Mouse (Mus musculus) erythroblast, embryonic 14.5 days (primary cell): ENCODE data around the gene Kidins220. TPM values are rescaled to one million over a fixed set of nuclear protein-coding genes. Genes with fewer than 3 reads are reported as not detected.

Experiments used
- H3K27me3 ChIP-seq: 2 replicates; pipeline ENCODE4 v1.6.1; 2012; ENCODE audit warnings: inconsistent platforms; ENCODE audit not compliant: control insufficient read depth
- H3K36me3 ChIP-seq: 2 replicates; pipeline ENCODE4 v1.6.1; 2012; ENCODE audit warnings: mild to moderate bottlenecking, inconsistent platforms; ENCODE audit not compliant: control insufficient read depth
- H3K4me1 ChIP-seq: 2 replicates; pipeline ENCODE4 v1.6.1; 2012; ENCODE audit warnings: inconsistent platforms; ENCODE audit not compliant: control insufficient read depth
- H3K4me3 ChIP-seq: replicated peaks from 2 replicates; pipeline ENCODE3; 2012; ENCODE audit warnings: moderate library complexity, mild to moderate bottlenecking, inconsistent platforms
- H3K9me3 ChIP-seq: 2 replicates; pipeline ENCODE4 v1.6.1; 2012; ENCODE audit warnings: low read length, inconsistent platforms, mixed read lengths; ENCODE audit not compliant: control insufficient read depth
- GATA1 ChIP-seq: IDR thresholded peaks from 2 replicates; pipeline ENCODE4 v1.6.1; 2012; ENCODE audit warnings: low read length, inconsistent platforms, mixed read lengths
- TAL1 ChIP-seq: IDR thresholded peaks from 3 replicates; pipeline ENCODE4 v1.6.1; 2012; ENCODE audit warnings: low read length, inconsistent platforms, mixed read lengths
- polyA plus RNA-seq: library from polyadenylated mRNA; stranded (reverse); fragments of >175 nt; gene quantifications from 2 replicates; pipeline ENCODE4 v1.2.3, GENCODE M21; 2012

Kidins220 gene
- polyA plus RNA-seq, 1 experiment, result 0.32 TPM

- no peaks in the 10 kb centered on the region for H3K27me3 ChIP-seq
- peaks cover 26% of the 10 kb centered on the region for H3K36me3 ChIP-seq
- no peak overlapping the region for H3K4me3 ChIP-seq
- H3K4me1 ChIP-seq, result no peaks in the 10 kb centered on the region
- no peaks in the 10 kb centered on the region for H3K9me3 ChIP-seq
- TF ChIP-seq TAL1 (no peak), GATA1 (no peak)
These were observed 86.2 kb downstream of the Kidins220 start for GRCm38 (mm10) chr12:25060901-25061300.

DNA sequence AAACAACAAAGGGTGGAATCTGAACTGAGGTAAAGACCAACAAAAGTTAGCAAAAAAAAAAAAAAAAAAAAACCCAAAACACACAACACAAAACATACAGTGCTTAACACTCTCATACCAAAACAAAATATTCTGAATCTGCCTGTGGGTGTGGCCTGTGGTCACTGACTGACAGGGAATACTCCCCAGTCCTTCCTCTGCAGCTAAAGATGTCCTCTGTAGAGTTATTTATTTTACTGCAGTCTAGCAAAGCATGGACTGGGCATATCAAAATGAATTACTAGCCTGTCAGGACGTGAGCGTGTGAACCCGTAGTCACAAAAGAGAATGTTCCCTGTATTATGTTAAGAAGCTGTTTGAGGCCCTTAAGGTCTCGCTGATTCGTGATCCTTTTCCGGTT is 87.5 kb downstream of the Kidins220 start:
- Histone ChIP-seq H3K4me1 (no peaks in the 10 kb centered on the region), H3K27me3 (no peaks in the 10 kb centered on the region), H3K36me3 (peaks cover 17% of the 10 kb centered on the region), H3K4me3 (no peak overlapping the region), H3K9me3 (no peaks in the 10 kb centered on the region)
- TF ChIP-seq TAL1 (no peak), GATA1 (no peak)

GRCm38 (mm10) chr12:25073374-25073773 is 98.6 kb downstream of the Kidins220 start:
- no peaks in the 10 kb centered on the region for H3K27me3 ChIP-seq
- no peaks in the 10 kb centered on the region for H3K9me3 ChIP-seq
- no peak overlapping the region for H3K4me3 ChIP-seq
- H3K4me1 ChIP-seq, result no peaks in the 10 kb centered on the region
- H3K36me3 ChIP-seq, result no peaks in the 10 kb centered on the region
- TF ChIP-seq TAL1 (no peak), GATA1 (no peak)

GRCm38 (mm10) chr12:25074344-25074743 is 99.6 kb downstream of the Kidins220 start:
- Histone ChIP-seq H3K9me3 (no peaks in the 10 kb centered on the region), H3K4me3 (no peak overlapping the region), H3K4me1 (no peaks in the 10 kb centered on the region), H3K36me3 (no peaks in the 10 kb centered on the region), H3K27me3 (no peaks in the 10 kb centered on the region)
- TF ChIP-seq TAL1 (no peak), GATA1 (no peak)

DNA sequence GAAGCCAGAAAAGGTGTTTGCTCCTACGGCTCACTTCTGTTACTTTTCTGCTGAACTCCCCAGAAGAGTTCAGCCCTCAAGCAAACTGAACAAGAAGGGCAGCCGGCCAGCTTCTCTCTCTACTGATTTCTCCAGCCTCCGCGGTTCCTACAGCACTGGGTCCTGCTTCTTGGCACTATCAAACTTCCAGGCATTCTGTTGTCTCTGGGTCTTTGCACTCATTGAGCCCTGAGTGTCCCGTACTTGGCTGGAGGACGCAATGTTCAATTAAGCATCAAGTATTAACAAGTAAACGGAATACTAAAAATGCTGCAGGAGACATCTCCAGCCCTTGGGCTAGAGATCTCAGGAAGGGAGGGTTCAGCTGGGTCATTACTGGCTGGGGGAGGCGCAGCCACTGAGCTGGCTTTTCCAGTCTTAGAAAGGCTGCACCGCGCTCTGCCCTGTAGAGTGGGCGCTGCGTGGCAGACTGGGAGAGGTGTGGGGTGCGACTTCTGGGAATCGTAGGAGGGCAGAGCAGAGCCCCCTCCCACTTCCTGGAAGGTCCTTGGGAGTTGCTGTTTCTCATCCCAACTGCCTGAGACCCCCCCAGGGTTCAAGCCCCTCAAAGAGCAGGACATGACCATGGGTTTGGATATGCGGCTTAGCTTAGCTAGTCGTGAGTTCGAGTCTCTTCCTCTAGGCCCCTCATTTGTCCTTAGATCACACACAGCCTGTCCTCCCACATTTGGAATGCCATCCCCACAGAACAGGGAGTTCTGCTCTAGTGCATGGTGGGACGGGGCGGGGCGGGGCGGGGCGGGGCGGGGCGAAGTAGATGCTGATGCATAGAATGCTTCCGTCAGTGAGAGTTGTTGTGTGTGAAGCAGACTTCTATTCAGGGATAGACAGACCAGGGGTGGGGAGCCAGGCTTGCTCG is 108.8 kb downstream of the Kidins220 start:
- no peaks in the 10 kb centered on the region for H3K9me3 ChIP-seq
- H3K4me1 ChIP-seq, result peaks cover 6% of the 10 kb centered on the region; the same call in 1 of the 2 replicates
- H3K36me3 ChIP-seq, result no peaks in the 10 kb centered on the region
- peaks cover 4% of the 10 kb centered on the region for H3K27me3 ChIP-seq
- no peak overlapping the region for H3K4me3 ChIP-seq
- no peak for TF ChIP-seq GATA1
- TF ChIP-seq TAL1, result no peak

- Histone ChIP-seq H3K9me3 (no peaks in the 10 kb centered on the region), H3K36me3 (no peaks in the 10 kb centered on the region), H3K4me1 (peaks cover 6% of the 10 kb centered on the region; the same call in 1 of the 2 replicates), H3K4me3 (no peak overlapping the region), H3K27me3 (peaks cover 5% of the 10 kb centered on the region)
- TF ChIP-seq GATA1, result no peak
- no peak for TF ChIP-seq TAL1
These were observed 112.2 kb downstream of the Kidins220 start for GRCm38 (mm10) chr12:25086966-25087365.

DNA sequence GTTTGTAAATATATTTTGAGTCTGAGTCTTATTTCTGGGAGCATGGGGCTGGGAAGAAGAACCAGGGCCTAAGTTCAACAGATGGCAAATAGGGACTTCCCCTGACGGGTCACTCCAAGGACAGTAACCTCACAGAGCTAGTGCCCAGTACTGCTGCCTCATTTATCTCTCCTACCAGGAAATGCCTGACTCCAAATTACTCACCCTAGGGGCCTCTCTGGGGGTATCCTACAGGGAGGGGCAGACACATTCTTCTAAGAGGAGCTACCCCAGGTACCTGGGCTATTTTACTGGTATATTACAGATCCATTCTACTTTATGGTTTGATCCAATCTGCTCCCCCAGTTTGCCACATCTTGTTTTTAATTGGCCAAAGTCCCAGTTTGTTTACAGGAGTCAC is 114.7 kb downstream of the Kidins220 start:
- Histone ChIP-seq H3K4me1 (no peaks in the 10 kb centered on the region; the same call in 1 of the 2 replicates), H3K4me3 (no peak overlapping the region), H3K27me3 (peaks cover 26% of the 10 kb centered on the region), H3K9me3 (no peaks in the 10 kb centered on the region), H3K36me3 (no peaks in the 10 kb centered on the region)
- TF ChIP-seq TAL1 (no peak), GATA1 (no peak)

- no peak for TF ChIP-seq GATA1
- no peak for TF ChIP-seq TAL1
- Histone ChIP-seq H3K36me3 (no peaks in the 10 kb centered on the region), H3K4me1 (peaks cover 7% of the 10 kb centered on the region), H3K9me3 (no peaks in the 10 kb centered on the region; the same call in 1 of the 2 replicates), H3K27me3 (peaks cover 53% of the 10 kb centered on the region), H3K4me3 (no peak overlapping the region)
These were observed 117.4 kb downstream of the Kidins220 start for GRCm38 (mm10) chr12:25092027-25092704.

- H3K9me3 ChIP-seq, result no peaks in the 10 kb centered on the region; the same call in 1 of the 2 replicates
- peaks cover 59% of the 10 kb centered on the region for H3K27me3 ChIP-seq
- peaks cover 7% of the 10 kb centered on the region for H3K4me1 ChIP-seq
- TF ChIP-seq TAL1, result no peak
- no peak for TF ChIP-seq GATA1
- no peaks in the 10 kb centered on the region for H3K36me3 ChIP-seq
- no peak overlapping the region for H3K4me3 ChIP-seq
These were observed 118.1 kb downstream of the Kidins220 start for GRCm38 (mm10) chr12:25092751-25093211.
